In the genomic region with DNA sequence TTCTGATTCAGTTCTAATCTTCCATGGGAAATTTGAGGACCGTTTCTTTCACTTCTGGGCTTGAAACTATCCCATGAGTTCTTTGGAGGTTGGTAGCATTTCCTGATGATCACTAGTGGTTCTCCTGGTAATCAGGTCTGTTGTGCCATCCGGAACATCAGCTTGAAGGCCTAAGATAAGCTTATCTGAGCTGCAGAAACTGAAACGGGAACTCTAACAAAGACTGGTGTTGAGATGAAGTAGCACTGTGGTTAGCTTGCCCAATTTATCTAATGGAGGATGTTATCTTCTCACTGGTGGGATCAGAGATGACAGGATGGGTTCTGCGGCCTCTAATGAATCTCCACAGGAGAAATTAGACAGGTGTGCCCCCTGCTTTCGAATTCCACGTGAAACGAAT, we compare ENCODE assay signal across 16 mouse cellular contexts. TPM values are rescaled to one million over a fixed set of nuclear protein-coding genes. Genes with fewer than 3 reads are reported as not detected.
DNase-seq lines count a peak whose midpoint lies in the region; ATAC-seq and TF ChIP-seq lines count a peak whose summit lies in the region.
"Had no signal": no experiment of that assay in that cellular context is flagged by ENCODE, and none has a peak within 500 bp of the region (broad histone marks: within the 10 kb centered on the region; RNA-seq: fewer than 3 reads in every experiment).

No protein-coding gene starts in this region.

- H3K4me2 ChIP-seq in forebrain, embryonic 13.5 days: peak overlapping the region; percentile 80
- peak overlapping the region; percentile 91 for H3K4me2 ChIP-seq in forebrain, embryonic 15.5 days (replicated peaks)
- H3K4me2 ChIP-seq in midbrain, embryonic 13.5 days (replicated peaks): peak overlapping the region; percentile 88
- no peak overlapping the region for H3K4me2 ChIP-seq in intestine, postnatal 0 days (replicated peaks; ENCODE audit: low read depth)
- H3K4me2 ChIP-seq: limb, embryonic 15.5 days had no signal

- ATAC-seq in forebrain, embryonic 13.5 days: no peak
- no peak for ATAC-seq in forebrain, embryonic 15.5 days (replicated peaks)
- ATAC-seq in midbrain, embryonic 13.5 days: no peak
- ATAC-seq in intestine, postnatal 0 days: no peak
- ATAC-seq: Patski had no signal

- DNase-seq in forebrain, embryonic 10.5 days (ENCODE audit: extremely low spot score, low spot score): no peak
- DNase-seq in 416B (ENCODE audit: low read depth): peak; percentile 36
- DNase-seq in adrenal gland, adult 18-20 months (ENCODE audit: low spot score in 2 of 2): no peak
- DNase-seq in left cerebral cortex, adult 18-20 months (ENCODE audit: low spot score in 2 of 2): no peak
- DNase-seq: cerebellum, postnatal 10 days; gastrocnemius, postnatal 36 days; heart, postnatal 10 days; kidney, adult 9 months; right cerebral cortex, postnatal 25 days had no signal

- H3K4me1 ChIP-seq in forebrain, embryonic 13.5 days: peaks cover 28% of the 10 kb centered on the region
- H3K4me1 ChIP-seq in forebrain, embryonic 10.5 days: peaks cover 20% of the 10 kb centered on the region
- peaks cover 29% of the 10 kb centered on the region for H3K4me1 ChIP-seq in forebrain, embryonic 15.5 days
- H3K4me1 ChIP-seq in midbrain, embryonic 13.5 days (replicated peaks): peaks cover 29% of the 10 kb centered on the region
- 0 out of 2 replicates have a peak, but pooled peaks cover 3% of the 10 kb centered on the region for H3K4me1 ChIP-seq in intestine, postnatal 0 days (replicated peaks; ENCODE audit: control insufficient read depth, insufficient read depth, low read length)

- H3K36me3 ChIP-seq in forebrain, embryonic 13.5 days (ENCODE audit: poor library complexity, severe bottlenecking): no peaks in the 10 kb centered on the region
- no peaks in the 10 kb centered on the region for H3K36me3 ChIP-seq in forebrain, embryonic 10.5 days (replicated peaks)
- H3K36me3 ChIP-seq in forebrain, embryonic 15.5 days: no peaks in the 10 kb centered on the region
- no peaks in the 10 kb centered on the region for H3K36me3 ChIP-seq in midbrain, embryonic 13.5 days
- H3K36me3 ChIP-seq in intestine, postnatal 0 days (ENCODE audit: control insufficient read depth, insufficient read depth): no peaks in the 10 kb centered on the region
- H3K36me3 ChIP-seq: limb, embryonic 15.5 days had no signal

- WGBS in forebrain, embryonic 13.5 days: 87% methylated on average over 7 of the region's 7 CpGs
- WGBS in forebrain, embryonic 10.5 days: 84% methylated on average over 7 of the region's 7 CpGs
- 84% methylated on average over 7 of the region's 7 CpGs for WGBS in forebrain, embryonic 15.5 days
- WGBS in midbrain, embryonic 13.5 days: 85% methylated on average over 7 of the region's 7 CpGs
- WGBS in intestine, postnatal 0 days: 76% methylated on average over 7 of the region's 7 CpGs

- H3K27me3 ChIP-seq in forebrain, embryonic 13.5 days: no peaks in the 10 kb centered on the region
- peaks cover 14% of the 10 kb centered on the region; the same call in 1 of the 2 replicates for H3K27me3 ChIP-seq in forebrain, embryonic 10.5 days (ENCODE audit: poor library complexity, severe bottlenecking)
- H3K27me3 ChIP-seq in forebrain, embryonic 15.5 days: no peaks in the 10 kb centered on the region
- H3K27me3 ChIP-seq in midbrain, embryonic 13.5 days: no peaks in the 10 kb centered on the region
- peaks cover 14% of the 10 kb centered on the region; the same call in 1 of the 2 replicates for H3K27me3 ChIP-seq in intestine, postnatal 0 days (replicated peaks; ENCODE audit: control insufficient read depth, insufficient read depth, low read length)
- H3K27me3 ChIP-seq: limb, embryonic 15.5 days; Patski had no signal

- no peak for TF ChIP-seq CTCF in intestine, postnatal 0 days (IDR thresholded peaks at IDR 0.05; ENCODE audit: low read depth)

- peak overlapping the region; percentile 59 for H3K4me3 ChIP-seq in forebrain, embryonic 13.5 days
- no peak overlapping the region for H3K4me3 ChIP-seq in forebrain, embryonic 10.5 days
- H3K4me3 ChIP-seq in forebrain, embryonic 15.5 days: peak overlapping the region; percentile 69
- H3K4me3 ChIP-seq in midbrain, embryonic 13.5 days (replicated peaks): peak overlapping the region; percentile 60
- H3K4me3 ChIP-seq in intestine, postnatal 0 days (ENCODE audit: low read depth, low read length): no peak overlapping the region
- H3K4me3 ChIP-seq: limb, embryonic 15.5 days; myocyte had no signal

- H3K27ac ChIP-seq in forebrain, embryonic 13.5 days: no peak overlapping the region
- no peak overlapping the region for H3K27ac ChIP-seq in forebrain, embryonic 10.5 days
- no peak overlapping the region for H3K27ac ChIP-seq in forebrain, embryonic 15.5 days (replicated peaks)
- no peak overlapping the region for H3K27ac ChIP-seq in midbrain, embryonic 13.5 days
- H3K27ac ChIP-seq in intestine, postnatal 0 days (ENCODE audit: low read depth, low read length): no peak overlapping the region
- H3K27ac ChIP-seq: limb, embryonic 15.5 days had no signal

- no peaks in the 10 kb centered on the region for H3K9me3 ChIP-seq in forebrain, embryonic 13.5 days (replicated peaks)
- no peaks in the 10 kb centered on the region for H3K9me3 ChIP-seq in forebrain, embryonic 10.5 days
- H3K9me3 ChIP-seq in forebrain, embryonic 15.5 days: no peaks in the 10 kb centered on the region
- H3K9me3 ChIP-seq in midbrain, embryonic 13.5 days: no peaks in the 10 kb centered on the region
- H3K9me3 ChIP-seq in intestine, postnatal 0 days (ENCODE audit: control insufficient read depth): no peaks in the 10 kb centered on the region
- H3K9me3 ChIP-seq: limb, embryonic 15.5 days had no signal

- 0 out of 2 replicates have a peak overlapping the region, but pooled peaks have one; percentile 43 for H3K9ac ChIP-seq in forebrain, embryonic 13.5 days
- no peak overlapping the region for H3K9ac ChIP-seq in forebrain, embryonic 15.5 days (replicated peaks)
- peak overlapping the region; percentile 32; the same call in 1 of the 2 replicates for H3K9ac ChIP-seq in midbrain, embryonic 13.5 days (replicated peaks)
- no peak overlapping the region for H3K9ac ChIP-seq in intestine, postnatal 0 days (ENCODE audit: low read depth, low read length)
- H3K9ac ChIP-seq: limb, embryonic 15.5 days had no signal

RNA-seq across cellular contexts. Expression of a gene that starts 21.0 kb away (rescaled TPM):
- 37.8 and 40.4 TPM in 2 replicates for polyA plus RNA-seq in forebrain, embryonic 13.5 days (2015; fragmentation: Nextera tagmentation; extraction: Ambion mirVana)
- polyA plus RNA-seq in forebrain, embryonic 10.5 days (2016; fragmentation: Nextera tagmentation; extraction: Ambion mirVana): 7.5 and 8.3 TPM in 2 replicates
- polyA plus RNA-seq in forebrain, embryonic 15.5 days (2015; fragmentation: Nextera tagmentation; extraction: Ambion mirVana): 52.7 and 57.3 TPM in 2 replicates
- polyA plus RNA-seq in midbrain, embryonic 13.5 days (2015; fragmentation: Nextera tagmentation; extraction: Ambion mirVana): 56.7 and 61.8 TPM in 2 replicates
- 1 to 10 TPM; 5.9 to 7.2 TPM for total RNA-seq in adrenal gland, adult 18-20 months (2021)
- total RNA-seq in left cerebral cortex, adult 18-20 months (2021): 100 to 1,000 TPM; 264 to 268 TPM
- 5.7 and 6.1 TPM in 2 replicates for polyA plus RNA-seq in intestine, postnatal 0 days (2015; fragmentation: Nextera tagmentation; extraction: Ambion mirVana)

Comparison
In these comparisons a context has a peak if more than half of its experiments do, and no peak if none do; other contexts are left out.
1. H3K4me3 ChIP-seq: peak in forebrain, embryonic 13.5 days (single experiment), forebrain, embryonic 15.5 days (single experiment) and midbrain, embryonic 13.5 days (single experiment); none in forebrain, embryonic 10.5 days (single experiment) and intestine, postnatal 0 days (single experiment).
2. H3K9ac ChIP-seq: peak in forebrain, embryonic 13.5 days (single experiment) and midbrain, embryonic 13.5 days (single experiment); none in forebrain, embryonic 15.5 days (single experiment) and intestine, postnatal 0 days (single experiment).